Mouse (Mus musculus) cerebellum, postnatal 36 days (tissue): ENCODE results near the gene Usp48.

Experiments
- DNase-seq, 2 experiments: peaks; one replicate each; pipeline ENCODE4 v3.0.0; 2021 to 2022; ENCODE audit warnings: mixed read lengths in 2 of 2

The Usp48 gene

DNA sequence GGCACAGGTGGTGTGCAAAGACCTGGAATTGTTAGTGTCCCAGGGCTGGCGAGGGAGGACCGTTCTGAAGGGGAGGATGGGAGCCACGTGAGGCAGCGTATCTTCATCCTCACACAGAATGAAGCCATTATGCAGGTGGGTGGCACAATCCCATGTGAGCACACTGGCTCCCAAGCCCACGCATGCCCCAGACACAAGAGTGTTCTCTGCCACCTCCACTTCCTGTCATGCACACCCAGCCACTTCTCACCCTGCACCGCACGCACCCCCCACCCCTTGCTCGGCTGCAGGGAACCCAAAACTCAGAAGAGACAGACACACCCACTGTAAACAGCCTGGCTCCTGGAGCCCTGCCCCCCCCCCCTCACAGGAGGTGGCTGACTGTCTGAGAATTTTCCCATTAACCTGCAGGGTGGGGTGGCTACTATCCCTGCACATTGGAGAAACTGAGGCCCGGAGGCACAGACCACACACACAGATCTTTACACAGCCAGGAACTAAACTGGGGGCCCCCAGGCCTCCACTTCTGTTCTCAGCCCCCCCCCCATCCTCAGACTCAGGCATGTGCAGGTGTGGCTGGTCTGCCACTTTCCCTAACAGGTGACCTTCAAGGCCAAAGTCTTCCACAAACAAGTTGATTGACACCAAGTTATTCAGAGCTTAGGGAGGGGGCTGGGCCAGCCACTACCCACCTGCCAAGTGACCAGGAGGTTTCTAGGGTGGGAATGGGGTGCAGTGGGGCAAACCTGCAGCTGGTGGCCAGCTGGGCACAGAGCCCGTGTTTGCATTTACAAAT is 98.8 kb downstream of the Usp48 start:
- no peak for DNase-seq

DNA sequence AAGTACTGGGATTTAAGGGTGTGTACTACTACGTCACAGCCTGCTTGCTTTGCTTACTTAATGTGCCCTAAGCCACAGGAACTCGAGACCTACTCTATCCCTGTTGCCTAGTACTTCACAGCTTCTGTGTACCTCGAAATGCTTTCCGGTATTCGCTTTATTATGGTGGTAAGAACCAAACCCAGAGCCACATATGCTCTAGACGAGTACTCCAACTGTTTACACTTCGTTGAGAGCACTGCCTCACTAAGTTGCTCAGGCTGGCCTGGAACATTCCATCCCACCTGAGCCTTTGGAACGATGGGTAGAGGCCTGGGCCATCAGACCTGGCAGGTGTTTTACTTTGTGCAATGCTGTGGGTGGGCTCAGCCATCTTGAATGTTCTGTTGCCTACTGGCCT is 101.7 kb downstream of the Usp48 start:
- no peak for DNase-seq

DNA sequence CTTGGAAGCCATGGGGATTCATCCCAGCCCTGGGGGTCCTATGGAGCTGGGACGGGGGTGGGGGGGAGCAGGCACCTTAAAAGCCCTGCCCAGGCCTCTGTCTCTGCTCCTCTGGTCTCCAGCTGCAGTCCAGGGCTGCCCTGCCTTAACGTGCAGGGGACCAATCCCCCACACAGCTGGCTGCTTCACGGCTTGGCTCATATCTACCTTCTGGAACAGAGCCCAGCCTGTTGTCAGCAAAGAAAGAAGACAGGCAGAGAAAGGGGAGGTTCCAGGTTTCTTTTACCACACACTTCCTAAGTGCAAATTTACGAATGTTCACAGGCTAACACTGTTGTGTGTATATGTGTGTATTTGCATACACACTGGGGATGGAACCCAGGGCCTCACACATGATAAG is 102.3 kb downstream of the Usp48 start:
- DNase-seq = no peak

DNA sequence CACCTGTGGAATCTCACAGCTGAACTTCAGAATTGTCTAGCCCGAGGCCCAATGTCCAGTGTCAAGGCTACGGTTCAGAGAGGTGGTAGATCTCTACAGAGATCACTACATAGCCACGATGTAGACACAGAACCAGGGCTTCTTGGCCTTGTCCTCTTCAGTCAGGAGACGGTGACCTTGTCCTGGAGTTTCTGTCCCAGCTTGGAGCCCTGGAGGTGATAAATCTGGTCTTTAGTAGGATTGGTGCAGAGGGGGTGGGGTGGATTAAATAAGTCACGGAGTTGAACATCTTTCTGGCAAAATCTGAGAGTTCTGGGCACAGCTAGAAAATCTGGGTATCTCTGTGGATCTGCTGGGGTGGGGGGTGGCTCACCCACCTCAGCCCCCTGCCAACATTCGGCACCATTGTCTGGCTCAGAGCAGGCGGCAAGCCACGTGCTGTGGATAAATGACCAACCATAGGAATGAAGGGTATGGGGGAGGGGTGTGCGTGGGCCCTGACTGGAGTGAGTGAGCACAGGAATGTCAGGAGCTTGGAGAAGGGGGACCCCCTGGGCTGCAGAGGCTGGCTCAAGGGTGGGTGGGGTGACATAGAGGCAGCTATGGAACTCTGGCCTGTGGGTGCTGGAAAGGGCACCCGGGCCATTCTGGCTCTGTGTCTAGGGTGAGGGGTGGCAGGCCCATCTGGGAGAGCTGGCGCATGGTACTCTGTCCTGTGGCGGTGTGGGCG is 103.8 kb downstream of the Usp48 start:
- no peak for DNase-seq

DNA sequence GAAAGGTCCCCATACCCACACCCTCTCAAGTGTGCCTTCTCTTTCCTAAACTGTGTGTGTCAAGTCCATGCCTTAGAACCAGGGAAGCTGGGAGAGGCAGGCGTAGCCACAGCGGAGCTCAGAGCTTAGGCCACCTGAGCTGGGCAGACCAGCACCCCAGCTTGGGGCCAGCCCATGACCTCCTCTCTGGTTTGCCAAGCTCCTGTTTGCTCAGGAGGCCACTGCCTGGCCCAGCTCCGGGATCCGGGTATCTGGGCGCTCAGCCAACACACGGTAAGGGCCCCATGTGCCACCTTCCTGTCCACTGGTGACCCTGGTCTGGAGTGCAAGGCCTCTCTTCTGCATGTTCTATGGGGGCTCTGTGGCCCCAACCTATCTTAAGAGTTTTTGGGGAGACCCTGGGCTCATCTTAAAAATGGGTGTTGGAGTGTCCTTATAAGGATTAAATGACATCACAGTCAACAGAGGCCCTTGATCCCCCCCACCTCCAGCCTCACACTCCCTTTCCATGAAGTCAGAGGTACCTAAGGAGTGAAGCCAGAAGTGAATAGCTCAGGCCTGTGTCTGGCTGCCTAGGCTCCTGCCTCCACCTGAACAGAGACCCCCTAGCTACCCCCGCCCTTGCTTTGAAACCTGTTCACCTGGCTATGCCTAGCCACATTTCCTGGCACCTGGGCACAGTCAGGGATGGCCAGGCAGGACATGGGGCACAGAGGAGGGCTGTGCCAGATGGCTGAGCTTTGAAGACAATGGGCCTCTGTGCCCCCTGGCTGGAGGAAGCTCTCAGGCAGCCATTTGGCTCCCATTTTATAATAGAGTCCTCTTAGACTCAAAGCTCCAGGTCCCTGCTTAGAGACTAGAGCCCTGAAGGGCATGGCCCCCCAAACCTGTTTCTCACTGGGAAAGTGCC is 104.8 kb downstream of the Usp48 start:
- peak; percentile 73 to 78 for DNase-seq

DNA sequence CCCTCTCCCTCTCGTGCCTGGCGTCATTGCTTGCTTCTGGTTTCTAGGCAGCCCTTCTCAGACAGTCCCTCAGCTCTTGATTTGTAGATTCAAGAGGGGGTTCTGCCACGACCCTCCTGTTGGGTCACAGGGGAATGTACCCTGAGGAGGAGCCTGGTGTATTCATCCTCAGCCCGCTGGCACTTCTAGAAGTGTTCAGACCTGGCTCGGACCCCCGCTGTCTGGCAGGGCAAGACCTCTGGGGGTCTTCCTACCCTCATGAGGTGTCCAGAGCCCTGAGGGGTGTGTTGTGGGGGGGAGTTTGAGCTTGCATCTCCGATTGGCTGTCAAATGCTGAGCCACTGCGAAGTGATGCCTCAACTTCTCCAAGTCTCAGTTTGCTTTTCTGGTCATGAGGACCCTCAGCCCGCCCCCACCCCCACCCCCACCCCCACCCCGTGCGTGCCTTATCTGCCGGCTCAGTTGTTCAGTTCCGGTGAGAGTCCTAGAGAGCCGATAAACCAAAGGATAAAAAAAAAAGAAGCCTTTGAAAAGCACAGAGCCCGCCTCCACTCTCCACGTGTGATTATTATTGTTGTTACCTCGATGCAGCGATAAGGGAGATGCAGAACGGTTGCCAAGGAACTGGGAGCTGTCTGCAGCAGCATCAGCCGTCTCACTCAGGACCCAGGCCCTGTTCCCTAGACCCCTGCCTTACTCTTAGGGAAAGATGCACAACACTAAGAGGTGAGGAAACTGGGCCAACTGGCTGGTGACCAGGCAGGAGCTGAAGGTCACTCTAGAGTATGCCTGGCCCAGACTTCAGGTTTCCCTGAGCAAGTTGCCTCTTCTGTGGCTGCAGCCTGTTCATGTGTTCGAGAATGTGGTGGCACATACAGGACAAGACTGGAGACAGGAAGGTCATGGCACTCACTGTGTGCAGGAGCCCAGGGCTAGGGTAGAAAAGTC is 106.0 kb downstream of the Usp48 start:
- DNase-seq = no peak

DNA sequence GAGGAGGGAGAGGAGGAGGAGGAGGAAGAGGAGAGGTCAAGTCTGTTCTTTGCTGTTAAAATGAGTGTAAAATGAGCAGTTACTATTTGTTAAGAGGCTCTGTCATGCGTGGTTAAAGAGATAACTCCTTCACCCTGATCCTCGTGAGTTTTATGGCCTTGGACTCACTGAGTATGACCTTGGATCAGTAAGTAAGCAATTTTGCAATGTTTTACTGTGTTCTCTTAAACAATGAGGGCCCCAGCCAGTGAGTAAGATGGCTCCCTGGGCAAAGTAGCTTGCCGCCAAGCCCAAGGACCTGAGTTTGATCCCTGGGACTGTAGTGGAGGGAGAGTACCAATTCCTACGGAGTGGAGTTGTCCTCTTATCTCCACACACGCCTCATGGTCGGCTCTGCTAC is 107.4 kb downstream of the Usp48 start:
- DNase-seq = no peak

DNA sequence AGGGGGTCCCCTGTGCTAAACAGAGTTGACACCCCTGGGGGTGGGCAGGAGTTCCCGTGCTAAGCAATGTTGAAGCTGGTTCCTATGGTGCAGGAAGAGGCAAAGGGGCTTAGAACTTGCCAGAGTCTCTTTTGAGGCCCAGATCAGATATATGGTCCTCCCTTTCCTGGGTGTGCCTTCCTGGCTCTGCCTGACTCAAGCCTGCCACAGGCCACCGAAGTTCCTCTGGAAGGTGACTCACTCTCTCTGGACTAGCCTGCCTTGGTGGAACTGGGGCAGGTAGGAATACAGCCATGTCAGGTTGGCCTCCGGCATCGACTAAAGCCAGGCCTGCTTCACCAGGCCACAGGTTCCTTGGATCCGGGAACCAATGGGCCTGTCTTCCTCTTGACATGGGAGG is 109.5 kb downstream of the Usp48 start:
- no peak for DNase-seq

DNA sequence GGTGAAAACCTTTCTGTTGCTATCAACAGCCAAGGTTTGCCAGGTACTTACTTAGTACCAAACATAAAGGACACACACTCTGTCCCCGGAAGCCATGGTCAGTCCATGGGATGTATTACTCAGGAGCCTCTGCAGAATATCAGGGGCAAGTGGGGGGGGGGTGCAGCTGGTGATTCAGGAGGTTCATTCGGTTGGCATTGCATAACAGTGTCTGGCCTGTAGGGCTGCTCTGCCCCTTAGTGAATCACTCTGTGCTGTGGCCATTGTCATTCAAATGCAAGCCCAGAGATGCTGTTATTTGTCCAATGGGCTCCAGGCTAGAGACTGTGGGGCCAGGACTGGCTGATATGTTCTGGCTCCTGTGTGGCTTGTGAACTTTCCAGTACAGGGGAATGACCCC is 111.0 kb downstream of the Usp48 start:
- no peak for DNase-seq

DNA sequence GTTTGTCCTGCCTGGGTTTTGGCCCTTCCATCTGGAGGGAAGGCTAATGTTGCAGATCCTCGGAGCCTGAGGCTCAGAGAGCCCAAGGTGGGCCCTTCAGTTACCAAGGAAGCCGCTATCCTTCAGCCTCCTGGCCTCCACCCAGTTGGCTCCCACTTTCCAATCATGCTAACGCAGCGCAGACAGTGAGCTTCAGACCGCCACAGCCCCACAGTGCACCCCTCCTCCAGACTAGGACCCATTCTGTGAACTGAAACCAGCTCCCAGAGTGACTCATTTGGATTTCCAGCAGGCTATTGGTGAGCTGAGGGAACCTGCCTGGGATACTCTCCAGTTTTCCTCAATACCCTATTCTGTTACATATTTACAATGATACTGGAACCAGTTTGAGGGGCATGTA is 111.8 kb downstream of the Usp48 start:
- DNase-seq = no peak

DNA sequence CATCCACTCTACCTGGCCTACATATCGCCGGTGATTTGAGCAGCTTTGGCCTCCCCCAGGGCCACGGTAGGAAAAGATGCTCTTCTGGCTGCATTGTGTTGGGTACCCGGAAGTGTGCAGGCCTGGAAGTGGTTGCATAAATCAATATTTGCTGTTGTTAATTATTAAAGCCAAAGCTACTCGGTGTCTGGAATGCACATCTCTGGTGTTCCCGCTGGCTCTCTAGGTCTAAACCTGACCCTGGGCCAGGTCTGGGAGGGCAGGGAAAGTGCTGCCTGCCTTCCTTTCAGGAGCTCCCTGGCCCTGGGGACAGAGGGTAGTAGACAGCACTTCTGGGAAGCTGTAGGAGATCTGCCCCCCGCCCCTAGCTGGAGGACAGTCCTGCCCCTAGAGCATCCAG is 113.0 kb downstream of the Usp48 start:
- no peak for DNase-seq

DNA sequence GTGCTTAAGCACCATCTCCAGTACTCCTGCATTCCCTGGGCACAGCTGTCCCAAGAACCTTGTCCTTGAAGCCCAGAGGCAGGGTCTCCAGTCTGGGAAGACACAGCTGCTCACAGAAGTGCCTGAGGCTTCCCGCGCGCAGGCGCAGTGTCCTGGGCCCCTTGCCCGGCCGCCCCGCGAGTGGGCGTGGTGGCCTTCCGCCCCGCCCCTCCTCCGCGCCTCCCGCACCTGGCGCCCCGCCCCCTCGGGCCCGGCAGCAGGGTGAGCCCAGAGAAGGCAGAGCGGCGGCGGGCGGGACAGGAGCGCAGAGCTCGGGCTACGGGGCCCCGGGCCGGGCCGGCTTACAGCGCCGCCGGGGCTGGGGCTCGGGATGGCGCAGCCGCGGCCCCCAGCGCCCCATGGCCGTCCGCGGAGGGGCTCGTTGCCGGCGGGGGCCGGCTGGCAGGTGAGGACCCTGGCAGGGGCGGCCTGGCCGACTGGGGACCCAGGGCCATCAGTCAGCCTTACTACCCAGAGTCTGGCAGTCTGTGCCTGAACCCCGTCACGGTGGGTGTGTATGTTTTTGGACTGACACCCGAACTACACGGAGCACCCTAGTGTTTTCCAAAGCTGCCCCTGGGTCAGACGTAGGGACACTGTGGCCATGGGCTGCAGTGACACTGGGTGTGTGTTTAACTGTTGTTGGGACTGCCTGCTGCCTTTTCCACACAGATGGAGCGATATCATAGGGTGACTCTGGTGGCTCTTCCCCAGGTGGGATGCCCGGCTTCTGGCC is 113.8 kb downstream of the Usp48 start:
- DNase-seq = peak; percentile 59 to 72
